Mouse (Mus musculus): Measurements from ENCODE around the gene Rngtt.

GRCm38 (mm10) chr4:33390660-33391059 lies 80.5 kb downstream of the Rngtt start:
- TF ChIP-seq CTCF (IDR thresholded peaks at IDR 0.05; ENCODE audit: low read depth, low read length): no peak
- TF ChIP-seq EP300 (IDR thresholded peaks at IDR 0.05; ENCODE audit: insufficient read depth, low read depth, low read length): no peak

Data from ES-Bruce4 (cell line).